Mouse (Mus musculus): ENCODE measurements around the gene Trim69. TPM values are rescaled to one million over a fixed set of nuclear protein-coding genes. Genes with fewer than 3 reads are reported as not detected.

Trim69 gene
- polyA plus RNA-seq, 1 experiment from 2014 or later = not detected

DNA sequence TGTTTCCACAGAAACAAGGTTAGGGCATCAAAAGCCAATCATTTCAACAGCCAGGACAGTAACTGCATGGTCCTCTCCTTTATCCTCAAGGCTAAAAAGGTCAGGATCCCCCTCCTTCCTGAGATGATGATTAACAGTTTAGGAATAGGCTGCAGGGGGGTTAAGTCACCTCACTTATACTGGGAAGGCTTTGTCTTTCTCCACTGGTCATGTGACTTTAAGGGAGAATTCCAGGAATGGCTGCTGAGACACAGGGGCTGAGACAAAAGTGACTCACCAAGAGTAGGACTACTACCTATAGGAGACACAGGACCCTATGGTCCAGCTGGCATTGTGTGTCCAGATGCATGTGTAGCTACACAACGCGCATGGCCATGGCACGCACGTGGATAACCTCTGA lies 32.9 kb upstream of the Trim69 start:
- TF ChIP-seq EP300 (IDR thresholded peaks at IDR 0.05; ENCODE audit: low read depth) (no peak), CTCF (IDR thresholded peaks at IDR 0.05; ENCODE audit: low read depth) (no peak)
- no peaks in the 10 kb centered on the region for H3K36me3 ChIP-seq (replicated peaks; ENCODE audit: insufficient read depth, low read length)
- no peaks in the 10 kb centered on the region for H3K9me3 ChIP-seq (ENCODE audit: low read length)
- ATAC-seq (no peak), DNase-seq (no peak)
- no peak overlapping the region for H3K4me2 ChIP-seq (ENCODE audit: low read depth, low read length)
- WGBS (ENCODE audit: insufficient replicate concordance) = 89% methylated on average over 4 of the region's 4 CpGs
- no peaks in the 10 kb centered on the region for H3K27me3 ChIP-seq (ENCODE audit: insufficient read depth, low read length)
- H3K27ac ChIP-seq (ENCODE audit: low read depth) = no peak overlapping the region
- H3K4me1 ChIP-seq (ENCODE audit: insufficient read depth) = peaks cover 9% of the 10 kb centered on the region
- no peak overlapping the region for H3K4me3 ChIP-seq (ENCODE audit: low read depth, low read length)
- H3K9ac ChIP-seq (replicated peaks) = no peak overlapping the region

- ATAC-seq = no peak
- TF ChIP-seq EP300 (IDR thresholded peaks at IDR 0.05; ENCODE audit: low read depth) (no peak), CTCF (IDR thresholded peaks at IDR 0.05; ENCODE audit: low read depth) (no peak)
- no peak overlapping the region for H3K4me2 ChIP-seq (ENCODE audit: low read depth, low read length)
- H3K9ac ChIP-seq (replicated peaks) = no peak overlapping the region
- no peak overlapping the region for H3K4me3 ChIP-seq (ENCODE audit: low read depth, low read length)
- no peaks in the 10 kb centered on the region for H3K36me3 ChIP-seq (replicated peaks; ENCODE audit: insufficient read depth, low read length)
- no peaks in the 10 kb centered on the region for H3K9me3 ChIP-seq (ENCODE audit: low read length)
- WGBS (ENCODE audit: insufficient replicate concordance) = 54% methylated on average over 2 of the region's 2 CpGs
- peaks cover 5% of the 10 kb centered on the region; the same call in 1 of the 2 replicates for H3K4me1 ChIP-seq (ENCODE audit: insufficient read depth)
- no peak overlapping the region for H3K27ac ChIP-seq (ENCODE audit: low read depth)
- H3K27me3 ChIP-seq (ENCODE audit: insufficient read depth, low read length) = no peaks in the 10 kb centered on the region
- no peak for DNase-seq
Observed at GRCm38 (mm10) chr2:122132078-122132477, 28.4 kb upstream of the Trim69 start.

DNA sequence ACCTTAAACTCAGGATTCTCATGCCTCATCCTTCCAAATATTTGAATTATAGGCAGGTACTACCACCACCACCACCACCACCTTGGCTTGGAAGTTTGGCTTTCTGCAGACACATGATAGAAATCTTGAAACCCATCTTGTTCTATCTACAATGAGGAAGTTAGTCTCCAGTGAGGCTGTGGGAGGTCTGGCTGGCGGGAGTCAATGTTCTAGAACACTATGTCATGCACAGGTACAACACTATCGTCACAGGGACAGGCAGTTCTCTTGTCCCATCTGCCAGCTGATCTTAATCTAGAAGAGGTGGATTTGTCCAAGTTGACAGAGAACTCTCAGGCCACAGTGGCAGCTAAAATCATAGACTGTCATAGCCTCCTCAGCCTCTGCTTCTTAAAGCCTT lies 27.9 kb upstream of the Trim69 start:
- Histone ChIP-seq H3K9me3 (ENCODE audit: low read length) (no peaks in the 10 kb centered on the region), H3K4me1 (ENCODE audit: insufficient read depth) (peaks cover 6% of the 10 kb centered on the region), H3K4me2 (ENCODE audit: low read depth, low read length) (no peak overlapping the region), H3K36me3 (replicated peaks; ENCODE audit: insufficient read depth, low read length) (no peaks in the 10 kb centered on the region), H3K27me3 (ENCODE audit: insufficient read depth, low read length) (no peaks in the 10 kb centered on the region), H3K4me3 (ENCODE audit: low read depth, low read length) (no peak overlapping the region), H3K27ac (ENCODE audit: low read depth) (no peak overlapping the region), H3K9ac (replicated peaks) (no peak overlapping the region)
- DNase-seq (no peak), ATAC-seq (peak; percentile 67)
- WGBS (ENCODE audit: insufficient replicate concordance) = 40% methylated on average over 2 of the region's 2 CpGs
- TF ChIP-seq CTCF (IDR thresholded peaks at IDR 0.05; ENCODE audit: low read depth) = no peak
- TF ChIP-seq EP300 (IDR thresholded peaks at IDR 0.05; ENCODE audit: low read depth) = no peak; the same call in 1 of the 2 replicates

GRCm38 (mm10) chr2:122137839-122138465 lies 22.5 kb upstream of the Trim69 start:
- Histone ChIP-seq H3K27ac (ENCODE audit: low read depth) (peak overlapping the region; percentile 39; the same call in 1 of the 2 replicates), H3K9me3 (ENCODE audit: low read length) (no peaks in the 10 kb centered on the region), H3K4me2 (ENCODE audit: low read depth, low read length) (peak overlapping the region; percentile 44), H3K9ac (replicated peaks) (peak overlapping the region; percentile 12), H3K4me3 (ENCODE audit: low read depth, low read length) (no peak overlapping the region), H3K4me1 (ENCODE audit: insufficient read depth) (peaks cover 22% of the 10 kb centered on the region), H3K36me3 (replicated peaks; ENCODE audit: insufficient read depth, low read length) (no peaks in the 10 kb centered on the region), H3K27me3 (ENCODE audit: insufficient read depth, low read length) (no peaks in the 10 kb centered on the region)
- ATAC-seq (peak; percentile 78), DNase-seq (peak; percentile 61)
- TF ChIP-seq EP300 (IDR thresholded peaks at IDR 0.05; ENCODE audit: low read depth) = peak; percentile 72
- TF ChIP-seq CTCF (IDR thresholded peaks at IDR 0.05; ENCODE audit: low read depth) = no peak
- WGBS (ENCODE audit: insufficient replicate concordance) = 23% methylated on average over 5 of the region's 5 CpGs

GRCm38 (mm10) chr2:122140815-122141214 lies 19.7 kb upstream of the Trim69 start:
- peak overlapping the region; percentile 48 for H3K4me2 ChIP-seq (ENCODE audit: low read depth, low read length)
- WGBS (ENCODE audit: insufficient replicate concordance) = 49% methylated on average over 2 of the region's 2 CpGs
- ATAC-seq = peak; percentile 70

GRCm38 (mm10) chr2:122141332-122141967 lies 19.1 kb upstream of the Trim69 start:
- H3K9ac ChIP-seq (replicated peaks) = peak overlapping the region; percentile 28; the same call in 1 of the 2 replicates
- H3K4me1 ChIP-seq (ENCODE audit: insufficient read depth) = peaks cover 27% of the 10 kb centered on the region
- no peaks in the 10 kb centered on the region for H3K9me3 ChIP-seq (ENCODE audit: low read length)
- DNase-seq = no peak
- peak overlapping the region; percentile 88 for H3K27ac ChIP-seq (ENCODE audit: low read depth)
- H3K4me2 ChIP-seq (ENCODE audit: low read depth, low read length) = peak overlapping the region; percentile 48
- ATAC-seq = peak; percentile 85
- TF ChIP-seq CTCF (IDR thresholded peaks at IDR 0.05; ENCODE audit: low read depth) (peak; percentile 19; the same call in 1 of the 2 replicates), EP300 (IDR thresholded peaks at IDR 0.05; ENCODE audit: low read depth) (peak; percentile 53; the same call in 1 of the 2 replicates)
- no peak overlapping the region for H3K4me3 ChIP-seq (ENCODE audit: low read depth, low read length)
- H3K27me3 ChIP-seq (ENCODE audit: insufficient read depth, low read length) = no peaks in the 10 kb centered on the region
- H3K36me3 ChIP-seq (replicated peaks; ENCODE audit: insufficient read depth, low read length) = no peaks in the 10 kb centered on the region
- 57% methylated on average over 5 of the region's 5 CpGs for WGBS (ENCODE audit: insufficient replicate concordance)

More at GRCm38 (mm10) chr2:122140815-122141214, 19.7 kb upstream of the Trim69 start:
- peak overlapping the region; percentile 28; the same call in 1 of the 2 replicates for H3K9ac ChIP-seq (replicated peaks)
- H3K4me1 ChIP-seq (ENCODE audit: insufficient read depth) = peaks cover 27% of the 10 kb centered on the region
- H3K9me3 ChIP-seq (ENCODE audit: low read length) = no peaks in the 10 kb centered on the region
- no peaks in the 10 kb centered on the region for H3K27me3 ChIP-seq (ENCODE audit: insufficient read depth, low read length)
- H3K27ac ChIP-seq (ENCODE audit: low read depth) = peak overlapping the region; percentile 88
- no peak for DNase-seq
- no peak overlapping the region for H3K4me3 ChIP-seq (ENCODE audit: low read depth, low read length)
- H3K36me3 ChIP-seq (replicated peaks; ENCODE audit: insufficient read depth, low read length) = no peaks in the 10 kb centered on the region
- TF ChIP-seq CTCF (IDR thresholded peaks at IDR 0.05; ENCODE audit: low read depth) = no peak
- TF ChIP-seq EP300 (IDR thresholded peaks at IDR 0.05; ENCODE audit: low read depth) = no peak
